Mouse (Mus musculus): ENCODE data around the gene Peak1.

Gene Peak1

GRCm38 (mm10) chr9:56166161-56166560 is 251.7 kb downstream of the Peak1 start:
- TF ChIP-seq GATA4 (IDR thresholded peaks at IDR 0.05; ENCODE audit: insufficient replicate concordance, low read length): no peak

GRCm38 (mm10) chr9:56165377-56165776 is 252.5 kb downstream of the Peak1 start, which contains the start of gene Tspan3:
TSS of gene Tspan3 (minus strand) at chr9:56165477.
- no peak for TF ChIP-seq GATA4 (IDR thresholded peaks at IDR 0.05; ENCODE audit: insufficient replicate concordance, low read length)

GRCm38 (mm10) chr9:56160341-56161141 is 257.3 kb downstream of the Peak1 start:
- TF ChIP-seq GATA4 (IDR thresholded peaks at IDR 0.05; ENCODE audit: insufficient replicate concordance, low read length): no peak

GRCm38 (mm10) chr9:56159456-56159855 is 258.4 kb downstream of the Peak1 start:
- TF ChIP-seq GATA4 (IDR thresholded peaks at IDR 0.05; ENCODE audit: insufficient replicate concordance, low read length): no peak

GRCm38 (mm10) chr9:56158077-56158476 is 259.8 kb downstream of the Peak1 start:
- TF ChIP-seq GATA4 (IDR thresholded peaks at IDR 0.05; ENCODE audit: insufficient replicate concordance, low read length): no peak

- TF ChIP-seq GATA4 (IDR thresholded peaks at IDR 0.05; ENCODE audit: insufficient replicate concordance, low read length): no peak
Measured at GRCm38 (mm10) chr9:56154572-56154971, 263.3 kb downstream of the Peak1 start.

GRCm38 (mm10) chr9:56152482-56153007 is 265.3 kb downstream of the Peak1 start:
- TF ChIP-seq GATA4 (IDR thresholded peaks at IDR 0.05; ENCODE audit: insufficient replicate concordance, low read length): no peak

GRCm38 (mm10) chr9:56151745-56152481 is 266.0 kb downstream of the Peak1 start:
- TF ChIP-seq GATA4 (IDR thresholded peaks at IDR 0.05; ENCODE audit: insufficient replicate concordance, low read length): no peak
